Mouse (Mus musculus): ENCODE data around the gene Krtcap2. TPM values are rescaled to one million over a fixed set of nuclear protein-coding genes. Genes with fewer than 3 reads are reported as not detected.

The Krtcap2 gene
- polyA plus RNA-seq, 1 experiment from 2014 or later: 304 TPM

DNA sequence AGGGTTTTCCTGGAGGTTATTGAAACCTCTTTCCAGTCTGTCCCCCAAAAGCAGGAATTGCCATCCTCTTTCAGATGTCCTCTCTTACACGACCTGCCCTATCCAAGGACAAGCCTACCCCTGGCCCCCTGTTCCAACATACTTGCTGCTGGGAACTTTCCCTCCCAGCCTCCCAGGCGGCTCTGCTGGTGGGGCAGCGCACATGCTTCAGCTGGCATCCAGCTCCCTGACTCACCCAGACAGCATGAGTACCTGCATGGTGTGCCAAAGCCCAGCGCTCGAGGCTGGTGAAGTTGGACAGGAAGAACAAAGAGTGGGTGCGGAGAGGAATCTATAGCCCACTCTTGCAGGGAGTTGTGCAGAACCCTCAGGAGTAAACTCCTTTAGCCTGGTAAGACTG, 25.1 kb downstream of the Krtcap2 start:
- WGBS: 60% methylated on average over 6 of the region's 6 CpGs
- Histone ChIP-seq H3K9ac (ENCODE audit: low read length) (peak overlapping the region; percentile 80), H3K9me3 (ENCODE audit: control insufficient read depth, low read length) (no peaks in the 10 kb centered on the region), H3K36me3 (ENCODE audit: control insufficient read depth, insufficient read depth, low read length) (peaks cover 25% of the 10 kb centered on the region), H3K4me1 (replicated peaks; ENCODE audit: control insufficient read depth, insufficient read depth, low read length) (peaks cover 36% of the 10 kb centered on the region), H3K27me3 (ENCODE audit: control insufficient read depth, insufficient read depth, low read depth, low read length) (no peaks in the 10 kb centered on the region), H3K4me2 (ENCODE audit: low read depth, low read length) (peak overlapping the region; percentile 51), H3K27ac (ENCODE audit: low read length) (peak overlapping the region; percentile 93), H3K4me3 (ENCODE audit: low read length) (peak overlapping the region; percentile 66)
- peak; percentile 23; the same call in 1 of the 2 replicates for ATAC-seq (ENCODE audit: low read depth)

DNA sequence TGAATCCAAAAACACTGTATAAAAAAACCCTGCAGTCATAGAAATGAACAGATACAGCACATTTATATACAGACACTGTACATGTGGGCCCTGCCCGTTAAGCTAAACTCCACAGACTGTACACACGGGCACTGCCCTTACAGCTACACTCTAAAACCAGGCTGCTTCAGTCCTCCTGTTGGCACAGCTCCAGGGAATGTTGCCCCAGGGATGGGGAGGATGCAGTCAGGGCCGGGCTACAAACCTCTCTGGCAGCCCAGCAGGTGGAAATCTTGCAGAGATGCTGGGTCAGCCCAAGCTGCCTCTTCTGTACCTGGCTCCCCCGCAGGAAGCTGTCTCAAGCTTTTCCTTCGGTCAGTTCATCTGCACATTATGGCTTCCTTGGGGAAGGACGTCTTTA, 26.0 kb downstream of the Krtcap2 start:
- H3K27me3 ChIP-seq (ENCODE audit: control insufficient read depth, insufficient read depth, low read depth, low read length): no peaks in the 10 kb centered on the region
- WGBS: 47% methylated on average over 6 of the region's 6 CpGs
- no peak overlapping the region for H3K4me2 ChIP-seq (ENCODE audit: low read depth, low read length)
- peaks cover 42% of the 10 kb centered on the region for H3K4me1 ChIP-seq (replicated peaks; ENCODE audit: control insufficient read depth, insufficient read depth, low read length)
- ATAC-seq (ENCODE audit: low read depth): no peak
- no peak overlapping the region for H3K9ac ChIP-seq (ENCODE audit: low read length)
- H3K9me3 ChIP-seq (ENCODE audit: control insufficient read depth, low read length): no peaks in the 10 kb centered on the region
- H3K27ac ChIP-seq (ENCODE audit: low read length): no peak overlapping the region
- peaks cover 29% of the 10 kb centered on the region for H3K36me3 ChIP-seq (ENCODE audit: control insufficient read depth, insufficient read depth, low read length)
- H3K4me3 ChIP-seq (ENCODE audit: low read length): no peak overlapping the region

DNA sequence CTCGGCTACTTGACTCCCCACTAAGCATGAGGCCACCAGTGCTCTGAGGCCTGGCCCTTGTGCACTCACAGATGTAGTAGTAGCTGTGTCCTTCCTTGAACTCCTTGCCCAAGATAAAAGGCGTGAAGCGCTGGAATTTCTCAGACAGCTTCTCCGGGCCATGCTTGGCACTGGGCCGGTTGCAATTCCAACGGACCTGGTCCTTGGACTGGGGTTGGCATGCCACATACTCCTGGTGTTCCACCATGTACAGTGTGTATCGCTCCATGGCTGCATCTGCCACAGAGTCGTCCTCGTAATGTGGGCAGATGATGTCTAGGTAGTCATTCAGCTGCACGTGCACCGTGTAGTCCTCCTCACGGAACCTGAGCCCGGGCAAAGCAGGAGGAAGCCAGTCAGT, 30.3 kb downstream of the Krtcap2 start:
- Histone ChIP-seq H3K36me3 (ENCODE audit: control insufficient read depth, insufficient read depth, low read length) (peaks cover 25% of the 10 kb centered on the region), H3K4me2 (ENCODE audit: low read depth, low read length) (no peak overlapping the region), H3K27ac (ENCODE audit: low read length) (no peak overlapping the region; the same call in 1 of the 2 replicates), H3K9me3 (ENCODE audit: control insufficient read depth, low read length) (no peaks in the 10 kb centered on the region), H3K9ac (ENCODE audit: low read length) (no peak overlapping the region), H3K4me1 (replicated peaks; ENCODE audit: control insufficient read depth, insufficient read depth, low read length) (peaks cover 21% of the 10 kb centered on the region), H3K27me3 (ENCODE audit: control insufficient read depth, insufficient read depth, low read depth, low read length) (no peaks in the 10 kb centered on the region; the same call in none of the 2 replicates), H3K4me3 (ENCODE audit: low read length) (no peak overlapping the region)
- 82% methylated on average over 13 of the region's 13 CpGs for WGBS
- no peak for ATAC-seq (ENCODE audit: low read depth)

DNA sequence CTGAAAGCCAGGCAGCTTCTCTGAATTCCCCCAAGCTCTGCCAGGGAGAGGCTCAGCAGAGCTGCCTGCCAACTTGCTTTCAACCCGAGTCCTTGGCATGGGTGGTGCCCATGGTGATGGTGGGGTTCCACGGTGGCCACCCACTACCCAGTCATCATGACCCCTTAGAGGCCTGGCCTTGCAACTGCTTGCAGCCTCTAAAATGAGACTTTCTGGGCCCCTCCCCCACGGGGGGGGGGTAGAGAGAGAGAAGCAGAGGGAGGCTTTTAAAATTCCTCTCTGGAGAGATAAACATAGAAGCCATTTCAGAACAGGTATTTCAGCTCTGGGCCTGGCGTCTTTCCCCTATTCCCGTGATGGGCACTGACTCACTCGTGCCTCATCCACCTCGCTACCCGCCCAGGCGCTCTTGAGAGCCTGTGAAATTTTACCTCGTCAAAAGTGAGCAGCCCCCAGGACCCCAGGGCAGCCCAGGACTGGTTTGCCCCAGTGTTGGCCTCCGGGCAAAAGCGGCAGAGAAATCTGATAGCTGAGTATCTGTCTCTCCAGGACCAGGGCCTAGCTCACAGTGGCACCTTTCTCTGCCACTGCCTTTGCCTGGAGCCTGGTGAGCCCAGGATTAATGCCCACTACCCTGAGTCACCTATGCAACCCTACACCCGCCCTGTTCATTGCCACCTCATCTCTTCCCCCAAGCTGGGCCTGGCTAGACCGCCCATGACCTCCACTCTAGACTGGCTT, 31.7 kb downstream of the Krtcap2 start:
- 0 out of 2 replicates have a peak, but pooled peaks have one; percentile 0 for ATAC-seq (ENCODE audit: low read depth)
- Histone ChIP-seq H3K4me1 (replicated peaks; ENCODE audit: control insufficient read depth, insufficient read depth, low read length) (peaks cover 29% of the 10 kb centered on the region), H3K36me3 (ENCODE audit: control insufficient read depth, insufficient read depth, low read length) (peaks cover 17% of the 10 kb centered on the region), H3K27ac (ENCODE audit: low read length) (peak overlapping the region; percentile 98), H3K9me3 (ENCODE audit: control insufficient read depth, low read length) (no peaks in the 10 kb centered on the region), H3K4me3 (ENCODE audit: low read length) (peak overlapping the region; percentile 84), H3K27me3 (ENCODE audit: control insufficient read depth, insufficient read depth, low read depth, low read length) (no peaks in the 10 kb centered on the region; the same call in none of the 2 replicates), H3K4me2 (ENCODE audit: low read depth, low read length) (peak overlapping the region; percentile 94), H3K9ac (ENCODE audit: low read length) (peak overlapping the region; percentile 91)
- 26% methylated on average over 14 of the region's 14 CpGs for WGBS

DNA sequence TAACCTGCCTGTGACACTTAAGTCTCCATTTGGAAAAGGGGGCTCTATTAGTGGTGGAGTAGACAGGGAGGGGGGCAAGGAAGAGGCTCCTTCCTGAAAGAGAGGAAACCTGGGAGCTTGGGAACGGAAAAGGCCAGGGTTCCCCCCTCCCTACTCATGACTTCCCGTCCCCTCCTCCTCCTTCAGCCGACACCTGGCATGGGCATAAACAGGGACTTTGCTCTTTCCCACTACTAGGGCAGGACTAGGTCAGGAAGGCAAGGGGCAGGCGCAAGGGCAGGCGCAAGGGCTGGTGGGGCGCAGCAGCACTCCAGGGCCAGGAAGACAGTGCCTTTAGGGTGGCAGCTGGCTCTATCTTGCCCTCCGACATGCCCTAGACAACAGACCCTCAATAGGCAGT, 32.3 kb downstream of the Krtcap2 start:
- Histone ChIP-seq H3K4me3 (ENCODE audit: low read length) (peak overlapping the region; percentile 84), H3K4me1 (replicated peaks; ENCODE audit: control insufficient read depth, insufficient read depth, low read length) (peaks cover 29% of the 10 kb centered on the region), H3K27me3 (ENCODE audit: control insufficient read depth, insufficient read depth, low read depth, low read length) (no peaks in the 10 kb centered on the region; the same call in none of the 2 replicates), H3K36me3 (ENCODE audit: control insufficient read depth, insufficient read depth, low read length) (peaks cover 15% of the 10 kb centered on the region), H3K4me2 (ENCODE audit: low read depth, low read length) (peak overlapping the region; percentile 94), H3K9ac (ENCODE audit: low read length) (peak overlapping the region; percentile 91), H3K9me3 (ENCODE audit: control insufficient read depth, low read length) (no peaks in the 10 kb centered on the region), H3K27ac (ENCODE audit: low read length) (peak overlapping the region; percentile 98)
- peak; percentile 36 for ATAC-seq (ENCODE audit: low read depth)
- 39% methylated on average over 7 of the region's 7 CpGs for WGBS

- H3K27me3 ChIP-seq (ENCODE audit: control insufficient read depth, insufficient read depth, low read depth, low read length): no peaks in the 10 kb centered on the region; the same call in none of the 2 replicates
- WGBS: 13% methylated on average over 8 of the region's 8 CpGs
- peak overlapping the region; percentile 94 for H3K4me2 ChIP-seq (ENCODE audit: low read depth, low read length)
- H3K9me3 ChIP-seq (ENCODE audit: control insufficient read depth, low read length): no peaks in the 10 kb centered on the region
- peak overlapping the region; percentile 84 for H3K4me3 ChIP-seq (ENCODE audit: low read length)
- peaks cover 15% of the 10 kb centered on the region for H3K36me3 ChIP-seq (ENCODE audit: control insufficient read depth, insufficient read depth, low read length)
- ATAC-seq (ENCODE audit: low read depth): no peak
- peak overlapping the region; percentile 91 for H3K9ac ChIP-seq (ENCODE audit: low read length)
- H3K4me1 ChIP-seq (replicated peaks; ENCODE audit: control insufficient read depth, insufficient read depth, low read length): peaks cover 29% of the 10 kb centered on the region
- H3K27ac ChIP-seq (ENCODE audit: low read length): peak overlapping the region; percentile 98
These were observed 32.9 kb downstream of the Krtcap2 start for GRCm38 (mm10) chr3:89278643-89279042.

DNA sequence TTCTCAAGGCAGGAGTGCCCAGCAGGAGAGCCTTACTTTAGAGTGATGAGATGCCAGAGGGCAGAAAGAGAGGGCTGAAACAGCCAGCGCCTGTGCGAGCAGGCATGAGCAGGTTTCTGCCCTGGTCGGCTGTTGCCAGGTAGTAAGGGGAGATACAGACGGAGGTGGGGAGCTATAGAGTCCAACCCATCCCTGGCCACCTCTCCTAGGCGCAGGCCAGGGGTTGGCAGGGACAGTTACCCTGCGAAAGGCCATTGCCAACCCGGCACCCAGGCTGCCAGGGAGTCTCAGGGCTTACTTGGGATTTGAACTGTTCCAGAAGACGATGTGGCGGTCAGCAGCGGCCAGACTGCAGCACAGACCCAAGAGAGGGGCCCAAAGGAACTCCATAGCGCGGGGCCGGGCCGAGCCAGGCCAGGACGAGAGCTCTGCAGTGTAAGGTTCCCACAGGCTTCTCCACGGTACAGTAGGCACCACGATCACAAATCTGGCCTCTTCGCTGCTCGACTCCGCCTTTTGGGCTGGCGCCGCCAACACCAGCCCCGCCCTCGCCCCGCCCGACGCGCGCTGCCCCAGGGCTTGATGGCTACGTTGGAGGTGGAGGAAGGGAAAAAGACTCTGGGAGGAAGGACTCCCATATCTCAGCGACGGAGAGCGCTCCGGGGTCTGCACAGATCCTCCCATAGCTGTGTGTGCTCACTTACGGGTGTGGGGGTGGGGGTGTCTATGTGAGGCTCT, 33.6 kb downstream of the Krtcap2 start:
- no peaks in the 10 kb centered on the region; the same call in none of the 2 replicates for H3K27me3 ChIP-seq (ENCODE audit: control insufficient read depth, insufficient read depth, low read depth, low read length)
- H3K27ac ChIP-seq (ENCODE audit: low read length): peak overlapping the region; percentile 98
- 3% methylated on average over 35 of the region's 35 CpGs for WGBS
- peak overlapping the region; percentile 94 for H3K4me2 ChIP-seq (ENCODE audit: low read depth, low read length)
- H3K36me3 ChIP-seq (ENCODE audit: control insufficient read depth, insufficient read depth, low read length): peaks cover 15% of the 10 kb centered on the region
- ATAC-seq (ENCODE audit: low read depth): peak; percentile 83
- H3K9ac ChIP-seq (ENCODE audit: low read length): peak overlapping the region; percentile 91
- H3K4me3 ChIP-seq (ENCODE audit: low read length): peak overlapping the region; percentile 84
- H3K4me1 ChIP-seq (replicated peaks; ENCODE audit: control insufficient read depth, insufficient read depth, low read length): peaks cover 29% of the 10 kb centered on the region
- H3K9me3 ChIP-seq (ENCODE audit: control insufficient read depth, low read length): no peaks in the 10 kb centered on the region

DNA sequence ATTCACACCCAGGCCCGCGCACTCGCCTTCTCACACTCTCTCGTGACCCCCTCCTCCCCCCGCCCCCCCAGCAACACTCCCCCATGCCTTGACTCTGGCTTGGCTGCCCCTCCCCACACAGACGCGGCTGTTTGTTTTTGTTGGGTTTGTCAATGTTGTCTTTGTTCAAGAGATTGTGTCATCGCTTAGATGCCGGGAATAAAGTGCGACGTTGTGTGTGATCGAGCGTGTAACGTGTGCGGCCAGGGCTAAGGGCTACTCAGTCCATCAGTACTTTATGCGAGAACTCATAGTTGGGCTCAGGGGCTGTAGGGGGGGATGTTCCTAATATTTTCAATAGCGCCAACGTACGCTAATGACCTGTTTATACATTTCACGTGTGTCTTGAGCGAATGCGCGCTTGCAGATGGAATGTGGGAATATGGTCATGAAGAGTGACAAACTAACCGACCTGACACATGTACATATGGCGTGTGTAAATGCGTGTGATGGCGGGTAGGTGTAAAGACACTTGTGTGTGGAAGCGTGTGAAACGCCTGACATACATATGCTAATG, 34.4 kb downstream of the Krtcap2 start:
- H3K4me1 ChIP-seq (replicated peaks; ENCODE audit: control insufficient read depth, insufficient read depth, low read length): peaks cover 29% of the 10 kb centered on the region
- peak; percentile 15 for ATAC-seq (ENCODE audit: low read depth)
- WGBS: under 1% methylated on average over 29 of the region's 29 CpGs

More for the DNA sequence above, 34.4 kb downstream of the Krtcap2 start:
- no peaks in the 10 kb centered on the region; the same call in none of the 2 replicates for H3K27me3 ChIP-seq (ENCODE audit: control insufficient read depth, insufficient read depth, low read depth, low read length)
- peak overlapping the region; percentile 91 for H3K9ac ChIP-seq (ENCODE audit: low read length)
- no peaks in the 10 kb centered on the region for H3K9me3 ChIP-seq (ENCODE audit: control insufficient read depth, low read length)
- H3K4me2 ChIP-seq (ENCODE audit: low read depth, low read length): peak overlapping the region; percentile 94
- peaks cover 11% of the 10 kb centered on the region for H3K36me3 ChIP-seq (ENCODE audit: control insufficient read depth, insufficient read depth, low read length)
- peak overlapping the region; percentile 84 for H3K4me3 ChIP-seq (ENCODE audit: low read length)
- peak overlapping the region; percentile 98 for H3K27ac ChIP-seq (ENCODE audit: low read length)
